Mouse (Mus musculus): ENCODE data around the gene Alk.

DNA sequence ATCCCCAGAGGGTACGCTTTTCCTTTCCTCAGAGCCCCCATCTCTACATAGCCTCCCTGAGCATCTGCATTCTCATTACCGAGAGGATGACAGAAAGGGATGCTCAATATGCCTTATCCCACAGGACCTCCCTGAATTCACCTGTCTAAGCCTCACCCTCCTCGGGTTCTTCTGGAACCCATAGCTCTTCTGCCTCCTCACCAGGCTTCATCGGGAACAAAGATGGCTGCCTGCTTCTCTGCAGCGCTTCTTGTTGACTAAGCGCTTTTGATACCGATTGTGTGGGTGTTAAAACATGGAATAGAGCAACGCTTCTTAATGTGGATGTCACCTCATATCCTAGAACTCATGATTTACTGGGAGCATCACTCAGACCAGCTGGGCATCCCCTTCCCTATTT, 75.9 kb downstream of the Alk start:
- no peak for TF ChIP-seq POLR2A (IDR thresholded peaks at IDR 0.05; ENCODE audit: insufficient read depth, low read length)
- no peak for TF ChIP-seq CTCF (IDR thresholded peaks at IDR 0.05; ENCODE audit: low read depth, low read length)
- TF ChIP-seq EP300 (IDR thresholded peaks at IDR 0.05; ENCODE audit: insufficient read depth, low read depth, low read length): no peak
